21 mouse cellular contexts compared by ENCODE assay signal in genomic region chr9:71079201-71079600, GRCm38 (mm10).
DNase-seq lines count a peak whose midpoint lies in the region; ATAC-seq and TF ChIP-seq lines count a peak whose summit lies in the region.
"Had no signal": no experiment of that assay in that cellular context is flagged by ENCODE, and none has a peak within 500 bp of the region (broad histone marks: within the 10 kb centered on the region; RNA-seq: fewer than 3 reads in every experiment).

No protein-coding gene starts in this region.

- WGBS in embryonic facial prominence, embryonic 11.5 days, result 55% methylated on average over 7 of the region's 7 CpGs
- WGBS in embryonic facial prominence, embryonic 10.5 days, result 55% methylated on average over 7 of the region's 7 CpGs
- 35% methylated on average over 7 of the region's 7 CpGs for WGBS in intestine, postnatal 0 days
- 47% methylated on average over 7 of the region's 7 CpGs for whole genome bisulfite sequencing in intestine, embryonic 15.5 days

- no peak overlapping the region for H3K4me2 ChIP-seq in embryonic facial prominence, embryonic 11.5 days (ENCODE audit: low read depth, low read length)
- H3K4me2 ChIP-seq in intestine, postnatal 0 days (replicated peaks; ENCODE audit: low read depth), result no peak overlapping the region
- no peak overlapping the region for H3K4me2 ChIP-seq in intestine, embryonic 15.5 days (replicated peaks)
- H3K4me2 ChIP-seq: forebrain, embryonic 15.5 days; lung, embryonic 15.5 days; neural tube, embryonic 12.5 days had no signal

- no peaks in the 10 kb centered on the region for H3K4me1 ChIP-seq in embryonic facial prominence, embryonic 11.5 days (ENCODE audit: control insufficient read depth, insufficient read depth, low read length)
- H3K4me1 ChIP-seq in embryonic facial prominence, embryonic 10.5 days, result peaks cover 7% of the 10 kb centered on the region; the same call in 1 of the 2 replicates
- no peaks in the 10 kb centered on the region for H3K4me1 ChIP-seq in intestine, postnatal 0 days (replicated peaks; ENCODE audit: control insufficient read depth, insufficient read depth, low read length)
- no peaks in the 10 kb centered on the region for H3K4me1 ChIP-seq in intestine, embryonic 15.5 days (replicated peaks)
- H3K4me1 ChIP-seq: forebrain, embryonic 15.5 days; lung, embryonic 15.5 days; neural tube, embryonic 12.5 days had no signal

- no peaks in the 10 kb centered on the region for H3K27me3 ChIP-seq in embryonic facial prominence, embryonic 11.5 days (ENCODE audit: control insufficient read depth, insufficient read depth, low read length)
- no peaks in the 10 kb centered on the region for H3K27me3 ChIP-seq in embryonic facial prominence, embryonic 10.5 days (replicated peaks; ENCODE audit: low read depth, poor library complexity, severe bottlenecking)
- no peaks in the 10 kb centered on the region for H3K27me3 ChIP-seq in intestine, postnatal 0 days (replicated peaks; ENCODE audit: control insufficient read depth, insufficient read depth, low read length)
- no peaks in the 10 kb centered on the region for H3K27me3 ChIP-seq in intestine, embryonic 15.5 days (replicated peaks)
- H3K27me3 ChIP-seq: forebrain, embryonic 15.5 days; lung, embryonic 15.5 days; neural tube, embryonic 12.5 days had no signal

- H3K36me3 ChIP-seq in embryonic facial prominence, embryonic 11.5 days (replicated peaks; ENCODE audit: control insufficient read depth, insufficient read depth, low read depth, low read length), result no peaks in the 10 kb centered on the region
- no peaks in the 10 kb centered on the region for H3K36me3 ChIP-seq in embryonic facial prominence, embryonic 10.5 days (replicated peaks)
- H3K36me3 ChIP-seq in intestine, postnatal 0 days (ENCODE audit: control insufficient read depth, insufficient read depth), result no peaks in the 10 kb centered on the region
- no peaks in the 10 kb centered on the region for H3K36me3 ChIP-seq in intestine, embryonic 15.5 days
- H3K36me3 ChIP-seq: forebrain, embryonic 15.5 days; lung, embryonic 15.5 days; neural tube, embryonic 12.5 days had no signal

- H3K27ac ChIP-seq in embryonic facial prominence, embryonic 11.5 days (replicated peaks; ENCODE audit: low read depth, low read length), result no peak overlapping the region
- no peak overlapping the region for H3K27ac ChIP-seq in embryonic facial prominence, embryonic 10.5 days (replicated peaks)
- no peak overlapping the region for H3K27ac ChIP-seq in intestine, postnatal 0 days (ENCODE audit: low read depth, low read length)
- H3K27ac ChIP-seq in intestine, embryonic 15.5 days, result no peak overlapping the region
- H3K27ac ChIP-seq: forebrain, embryonic 15.5 days; lung, embryonic 15.5 days; neural tube, embryonic 12.5 days had no signal

- TF ChIP-seq CTCF in intestine, postnatal 0 days (IDR thresholded peaks at IDR 0.05; ENCODE audit: low read depth), result peak; percentile 50

- no peaks in the 10 kb centered on the region for H3K9me3 ChIP-seq in embryonic facial prominence, embryonic 11.5 days (replicated peaks; ENCODE audit: control insufficient read depth, low read length)
- H3K9me3 ChIP-seq in embryonic facial prominence, embryonic 10.5 days, result no peaks in the 10 kb centered on the region
- H3K9me3 ChIP-seq in intestine, postnatal 0 days (ENCODE audit: control insufficient read depth), result no peaks in the 10 kb centered on the region
- H3K9me3 ChIP-seq in intestine, embryonic 15.5 days, result no peaks in the 10 kb centered on the region
- H3K9me3 ChIP-seq: forebrain, embryonic 15.5 days; lung, embryonic 15.5 days; megakaryocyte, embryonic 14.5 days; neural tube, embryonic 12.5 days had no signal

- H3K4me3 ChIP-seq in embryonic facial prominence, embryonic 11.5 days (ENCODE audit: low read depth, low read length), result no peak overlapping the region
- no peak overlapping the region for H3K4me3 ChIP-seq in embryonic facial prominence, embryonic 10.5 days
- H3K4me3 ChIP-seq in intestine, postnatal 0 days (ENCODE audit: low read depth, low read length), result no peak overlapping the region
- no peak overlapping the region for H3K4me3 ChIP-seq in intestine, embryonic 15.5 days (replicated peaks)
- H3K4me3 ChIP-seq: erythroblast, embryonic 14.5 days; forebrain, embryonic 15.5 days; lung, embryonic 15.5 days; megakaryocyte, embryonic 14.5 days; neural tube, embryonic 12.5 days had no signal

- ATAC-seq in embryonic facial prominence, embryonic 11.5 days (replicated peaks; ENCODE audit: insufficient number of reproducible peaks, low FRiP score, low TSS enrichment, low read depth), result no peak
- ATAC-seq in intestine, postnatal 0 days, result no peak
- no peak; the same call in 1 of the 2 replicates for ATAC-seq in intestine, embryonic 15.5 days
- ATAC-seq: forebrain, embryonic 15.5 days; hindbrain, embryonic 16.5 days had no signal

- peak; percentile 30 for DNase-seq in embryonic facial prominence, embryonic 11.5 days (ENCODE audit: low spot score)
- DNase-seq in embryonic facial prominence, embryonic 10.5 days (ENCODE audit: low spot score), result no peak
- DNase-seq in testis, postnatal 14 days (ENCODE audit: low spot score), result peak; percentile 2
- no peak for DNase-seq in testis, postnatal 10 days (ENCODE audit: low spot score)
- DNase-seq in spleen, postnatal 14 days (ENCODE audit: low spot score in 2 of 2), result no peak
- DNase-seq: adrenal gland, adult 2 months; cerebellum, adult 18-20 months; embryo, embryonic 11 days; heart, postnatal 36 days; kidney, adult 18-20 months; kidney, postnatal 14 days; left cerebral cortex, postnatal 4 days; thymus, postnatal 14 days had no signal

- H3K9ac ChIP-seq in embryonic facial prominence, embryonic 11.5 days (replicated peaks; ENCODE audit: low read length), result no peak overlapping the region
- no peak overlapping the region for H3K9ac ChIP-seq in intestine, postnatal 0 days (ENCODE audit: low read depth, low read length)
- no peak overlapping the region for H3K9ac ChIP-seq in intestine, embryonic 15.5 days
- H3K9ac ChIP-seq: forebrain, embryonic 15.5 days; lung, embryonic 15.5 days; neural tube, embryonic 12.5 days had no signal

Comparison
In these comparisons a context has a peak if more than half of its experiments do, and no peak if none do; other contexts are left out.
1. DNase-seq: peak in embryonic facial prominence, embryonic 11.5 days (single experiment) and testis, postnatal 14 days (single experiment); none in embryonic facial prominence, embryonic 10.5 days (single experiment), testis, postnatal 10 days (single experiment) and spleen, postnatal 14 days (0 of 2).